Mouse (Mus musculus) G1E (cell line): Measurements from ENCODE around the gene Rab27a. TPM values are rescaled to one million over a fixed set of nuclear protein-coding genes. Genes with fewer than 3 reads are reported as not detected.

ENCODE experiments used
- ATAC-seq: 2 replicates; pipeline ENCODE4 v1.8.0; 2016; ENCODE audit warnings: mild to moderate bottlenecking; ENCODE audit not compliant: insufficient number of reproducible peaks, poor library complexity, low FRiP score, severe bottlenecking; ENCODE audit errors: extremely low read depth
- DNase-seq: peaks from one replicate; pipeline ENCODE4 v3.0.0; 2012; ENCODE audit warnings: low spot score
- H3K27me3 ChIP-seq: 2 replicates; pipeline ENCODE4 v1.6.1; 2012; ENCODE audit warnings: mild to moderate bottlenecking, low read length, inconsistent platforms; ENCODE audit not compliant: insufficient read depth
- H3K36me3 ChIP-seq: replicated peaks from 2 replicates; pipeline ENCODE3; 2012; ENCODE audit warnings: mild to moderate bottlenecking, inconsistent platforms
- H3K4me1 ChIP-seq: 2 replicates; pipeline ENCODE4 v1.6.1; 2012; ENCODE audit warnings: low read depth, low read length, inconsistent platforms, mixed read lengths; ENCODE audit not compliant: insufficient read depth
- H3K4me3 ChIP-seq: 2 replicates; pipeline ENCODE4 v1.5.1; 2012; ENCODE audit warnings: low read depth, mild to moderate bottlenecking, inconsistent platforms, low read length, moderate library complexity, mixed read lengths
- H3K9me3 ChIP-seq: replicated peaks from 2 replicates; pipeline ENCODE4 v1.6.1; 2012; ENCODE audit warnings: inconsistent platforms
- CTCF ChIP-seq: IDR thresholded peaks from 2 replicates; pipeline ENCODE4 v1.5.1; 2012; ENCODE audit warnings: low read depth, low read length, inconsistent platforms, mixed read lengths
- GATA1 ChIP-seq: IDR thresholded peaks from 2 replicates; pipeline ENCODE4 v1.6.1; 2012; ENCODE audit warnings: borderline replicate concordance, low read length, inconsistent platforms, mixed read lengths
- GATA2 ChIP-seq: IDR thresholded peaks from 2 replicates; pipeline ENCODE4 v1.6.1; 2012; ENCODE audit warnings: low read depth, low read length, inconsistent platforms, borderline replicate concordance
- POLR2AphosphoS5 ChIP-seq: IDR thresholded peaks from 2 replicates; pipeline ENCODE4 v1.6.1; 2012; ENCODE audit warnings: low read depth, low read length, inconsistent platforms; ENCODE audit not compliant: insufficient replicate concordance
- TAL1 ChIP-seq: conservative IDR thresholded peaks from 2 replicates; pipeline ENCODE4 v1.6.1; 2012; ENCODE audit warnings: low read depth, low read length, inconsistent platforms, mixed read lengths
- polyA plus RNA-seq: library from polyadenylated mRNA; stranded (reverse); fragments of >175 nt; gene quantifications from 2 replicates; pipeline ENCODE4 v1.2.3, GENCODE M21; 2012
- total RNA-seq, 2 experiments: library from RNA; stranded (forward) in 1 of 2; stranded (reverse) in 1 of 2; fragments of 200-1000 nt in 1 of 2; fragments of >200 nt in 1 of 2; fragmentation: Nextera tagmentation in 1 of 2; gene quantifications; 2 replicates each; pipeline ENCODE4 v1.2.3; 2014 to 2017

Gene Rab27a
- total and polyA plus RNA-seq, 3 experiments = 5.9 to 50.4 (median 8.2) TPM

GRCm38 (mm10) chr9:73005106-73005505, 39.5 kb upstream of the Rab27a start:
- Histone ChIP-seq H3K4me3 (no peak overlapping the region), H3K27me3 (no peaks in the 10 kb centered on the region), H3K4me1 (no peaks in the 10 kb centered on the region), H3K9me3 (no peaks in the 10 kb centered on the region), H3K36me3 (peaks cover 39% of the 10 kb centered on the region)
- TF ChIP-seq CTCF = no peak
- TF ChIP-seq GATA1 = no peak
- TF ChIP-seq TAL1 = no peak
- TF ChIP-seq POLR2AphosphoS5 = no peak
- TF ChIP-seq GATA2 = no peak
- DNase-seq (no peak), ATAC-seq (no peak)

GRCm38 (mm10) chr9:73006175-73006574, 38.5 kb upstream of the Rab27a start:
- H3K9me3 ChIP-seq = no peaks in the 10 kb centered on the region
- no peaks in the 10 kb centered on the region for H3K27me3 ChIP-seq
- H3K4me3 ChIP-seq = no peak overlapping the region
- ATAC-seq (no peak), DNase-seq (no peak)
- TF ChIP-seq GATA2 (no peak), GATA1 (no peak), POLR2AphosphoS5 (no peak), CTCF (no peak), TAL1 (no peak)
- peaks cover 45% of the 10 kb centered on the region for H3K36me3 ChIP-seq
- H3K4me1 ChIP-seq = no peaks in the 10 kb centered on the region

- no peak overlapping the region for H3K4me3 ChIP-seq
- H3K4me1 ChIP-seq = no peaks in the 10 kb centered on the region
- no peak for TF ChIP-seq GATA2
- TF ChIP-seq CTCF = no peak
- peaks cover 55% of the 10 kb centered on the region for H3K36me3 ChIP-seq
- H3K27me3 ChIP-seq = no peaks in the 10 kb centered on the region
- DNase-seq (no peak), ATAC-seq (no peak)
- no peaks in the 10 kb centered on the region for H3K9me3 ChIP-seq
These were observed 36.3 kb upstream of the Rab27a start for GRCm38 (mm10) chr9:73008384-73008783.

GRCm38 (mm10) chr9:73012629-73013028, 32.0 kb upstream of the Rab27a start:
- TF ChIP-seq GATA1 (no peak), TAL1 (no peak), CTCF (no peak), GATA2 (no peak), POLR2AphosphoS5 (no peak)
- DNase-seq (no peak), ATAC-seq (no peak)
- Histone ChIP-seq H3K4me3 (no peak overlapping the region), H3K9me3 (no peaks in the 10 kb centered on the region), H3K36me3 (peaks cover 73% of the 10 kb centered on the region), H3K4me1 (no peaks in the 10 kb centered on the region), H3K27me3 (no peaks in the 10 kb centered on the region)

GRCm38 (mm10) chr9:73014724-73015123, 29.9 kb upstream of the Rab27a start:
- ATAC-seq = no peak
- no peaks in the 10 kb centered on the region for H3K9me3 ChIP-seq
- TF ChIP-seq CTCF = no peak
- no peak for TF ChIP-seq TAL1
- TF ChIP-seq POLR2AphosphoS5 = no peak
- TF ChIP-seq GATA2 = no peak
- TF ChIP-seq GATA1 = no peak
- no peaks in the 10 kb centered on the region for H3K4me1 ChIP-seq
- no peak overlapping the region for H3K4me3 ChIP-seq
- DNase-seq = no peak
- peaks cover 88% of the 10 kb centered on the region for H3K36me3 ChIP-seq
- no peaks in the 10 kb centered on the region for H3K27me3 ChIP-seq

GRCm38 (mm10) chr9:73019841-73020240, 24.8 kb upstream of the Rab27a start:
- Histone ChIP-seq H3K4me1 (no peaks in the 10 kb centered on the region), H3K4me3 (no peak overlapping the region), H3K9me3 (no peaks in the 10 kb centered on the region), H3K36me3 (peaks cover 89% of the 10 kb centered on the region), H3K27me3 (no peaks in the 10 kb centered on the region)
- no peak for TF ChIP-seq GATA2
- TF ChIP-seq TAL1 = no peak
- TF ChIP-seq POLR2AphosphoS5 = no peak
- TF ChIP-seq GATA1 = no peak
- no peak for TF ChIP-seq CTCF
- ATAC-seq (no peak), DNase-seq (no peak)

GRCm38 (mm10) chr9:73020566-73021097, 24.0 kb upstream of the Rab27a start:
- Histone ChIP-seq H3K4me3 (no peak overlapping the region), H3K36me3 (peaks cover 88% of the 10 kb centered on the region), H3K4me1 (no peaks in the 10 kb centered on the region), H3K9me3 (no peaks in the 10 kb centered on the region), H3K27me3 (no peaks in the 10 kb centered on the region)
- DNase-seq (no peak), ATAC-seq (no peak)
- TF ChIP-seq GATA1 = no peak
- no peak for TF ChIP-seq CTCF
- TF ChIP-seq GATA2 = no peak
- no peak for TF ChIP-seq TAL1
- no peak for TF ChIP-seq POLR2AphosphoS5
